Mouse (Mus musculus): ENCODE measurements around the gene Pold2. TPM values are rescaled to one million over a fixed set of nuclear protein-coding genes. Genes with fewer than 3 reads are reported as not detected.

Pold2 gene
- polyA plus RNA-seq, 1 experiment from 2014 or later = 96.4 TPM

GRCm38 (mm10) chr11:5912635-5913034 lies 34.5 kb upstream of the Pold2 start:
- H3K4me1 ChIP-seq (replicated peaks) = peaks cover 26% of the 10 kb centered on the region
- no peak overlapping the region for H3K9ac ChIP-seq
- 31% methylated on average over 5 of the region's 5 CpGs for WGBS
- H3K27ac ChIP-seq = no peak overlapping the region
- 0 out of 2 replicates have a peak, but pooled peaks have one; percentile 45 for ATAC-seq (replicated peaks; ENCODE audit: insufficient number of reproducible peaks, insufficient read depth, low FRiP score, low read depth)
- no peaks in the 10 kb centered on the region for H3K9me3 ChIP-seq (replicated peaks)
- H3K27me3 ChIP-seq = no peaks in the 10 kb centered on the region
- no peaks in the 10 kb centered on the region for H3K36me3 ChIP-seq
- H3K4me2 ChIP-seq = no peak overlapping the region
- H3K4me3 ChIP-seq = no peak overlapping the region

GRCm38 (mm10) chr11:5908642-5909041 lies 30.6 kb upstream of the Pold2 start:
- no peak overlapping the region for H3K9ac ChIP-seq
- no peaks in the 10 kb centered on the region for H3K36me3 ChIP-seq
- H3K4me2 ChIP-seq = no peak overlapping the region
- no peak overlapping the region for H3K27ac ChIP-seq
- peaks cover 8% of the 10 kb centered on the region for H3K4me1 ChIP-seq (replicated peaks)
- no peaks in the 10 kb centered on the region for H3K9me3 ChIP-seq (replicated peaks)
- ATAC-seq (replicated peaks; ENCODE audit: insufficient number of reproducible peaks, insufficient read depth, low FRiP score, low read depth) = no peak
- WGBS = 64% methylated on average over 4 of the region's 4 CpGs
- no peak overlapping the region for H3K4me3 ChIP-seq
- H3K27me3 ChIP-seq = 0 out of 2 replicates have a peak, but pooled peaks cover under 1% of the 10 kb centered on the region

GRCm38 (mm10) chr11:5907096-5907495 lies 29.0 kb upstream of the Pold2 start:
- no peak overlapping the region for H3K9ac ChIP-seq
- WGBS = 67% methylated on average over 5 of the region's 5 CpGs
- no peak for ATAC-seq (replicated peaks; ENCODE audit: insufficient number of reproducible peaks, insufficient read depth, low FRiP score, low read depth)

GRCm38 (mm10) chr11:5905778-5906518 lies 27.9 kb upstream of the Pold2 start:
- Histone ChIP-seq H3K9ac (no peak overlapping the region), H3K4me2 (no peak overlapping the region), H3K27me3 (peaks cover 13% of the 10 kb centered on the region; the same call in 1 of the 2 replicates), H3K9me3 (replicated peaks) (no peaks in the 10 kb centered on the region), H3K36me3 (no peaks in the 10 kb centered on the region), H3K27ac (no peak overlapping the region), H3K4me1 (replicated peaks) (peaks cover 15% of the 10 kb centered on the region), H3K4me3 (no peak overlapping the region)
- no peak for ATAC-seq (replicated peaks; ENCODE audit: insufficient number of reproducible peaks, insufficient read depth, low FRiP score, low read depth)
- WGBS = 85% methylated on average over 10 of the region's 10 CpGs

More at GRCm38 (mm10) chr11:5907096-5907495, 29.0 kb upstream of the Pold2 start:
- Histone ChIP-seq H3K27ac (no peak overlapping the region), H3K9me3 (replicated peaks) (no peaks in the 10 kb centered on the region), H3K4me2 (no peak overlapping the region), H3K4me1 (replicated peaks) (peaks cover 4% of the 10 kb centered on the region), H3K4me3 (no peak overlapping the region), H3K27me3 (peaks cover 11% of the 10 kb centered on the region; the same call in 1 of the 2 replicates), H3K36me3 (no peaks in the 10 kb centered on the region)

- no peak for ATAC-seq (replicated peaks; ENCODE audit: insufficient number of reproducible peaks, insufficient read depth, low FRiP score, low read depth)
- Histone ChIP-seq H3K4me3 (no peak overlapping the region), H3K9ac (no peak overlapping the region), H3K4me2 (no peak overlapping the region), H3K9me3 (replicated peaks) (no peaks in the 10 kb centered on the region), H3K27ac (no peak overlapping the region), H3K36me3 (no peaks in the 10 kb centered on the region), H3K27me3 (peaks cover 15% of the 10 kb centered on the region; the same call in 1 of the 2 replicates), H3K4me1 (replicated peaks) (peaks cover 16% of the 10 kb centered on the region)
- WGBS = 84% methylated on average over 6 of the region's 6 CpGs
Measured at GRCm38 (mm10) chr11:5904871-5905270, 26.8 kb upstream of the Pold2 start.

GRCm38 (mm10) chr11:5904357-5904756 lies 26.3 kb upstream of the Pold2 start:
- peaks cover 16% of the 10 kb centered on the region for H3K4me1 ChIP-seq (replicated peaks)
- 90% methylated on average over 19 of the region's 19 CpGs for WGBS
- no peaks in the 10 kb centered on the region for H3K36me3 ChIP-seq
- H3K27me3 ChIP-seq = peaks cover 15% of the 10 kb centered on the region; the same call in 1 of the 2 replicates
- no peak for ATAC-seq (replicated peaks; ENCODE audit: insufficient number of reproducible peaks, insufficient read depth, low FRiP score, low read depth)
- no peak overlapping the region for H3K4me3 ChIP-seq
- H3K4me2 ChIP-seq = no peak overlapping the region
- H3K9ac ChIP-seq = no peak overlapping the region
- no peaks in the 10 kb centered on the region for H3K9me3 ChIP-seq (replicated peaks)
- no peak overlapping the region for H3K27ac ChIP-seq

- Histone ChIP-seq H3K4me1 (replicated peaks) (peaks cover 19% of the 10 kb centered on the region), H3K4me2 (no peak overlapping the region), H3K9me3 (replicated peaks) (no peaks in the 10 kb centered on the region), H3K4me3 (no peak overlapping the region), H3K9ac (no peak overlapping the region), H3K27ac (no peak overlapping the region), H3K36me3 (no peaks in the 10 kb centered on the region), H3K27me3 (peaks cover 15% of the 10 kb centered on the region; the same call in 1 of the 2 replicates)
- 82% methylated on average over 2 of the region's 2 CpGs for WGBS
- ATAC-seq (replicated peaks; ENCODE audit: insufficient number of reproducible peaks, insufficient read depth, low FRiP score, low read depth) = no peak
Measured at GRCm38 (mm10) chr11:5903844-5904243, 25.8 kb upstream of the Pold2 start.

GRCm38 (mm10) chr11:5902390-5902789 lies 24.3 kb upstream of the Pold2 start:
- Histone ChIP-seq H3K36me3 (no peaks in the 10 kb centered on the region), H3K4me3 (peak overlapping the region; percentile 37), H3K27ac (no peak overlapping the region), H3K4me2 (peak overlapping the region; percentile 59), H3K9me3 (replicated peaks) (no peaks in the 10 kb centered on the region), H3K4me1 (replicated peaks) (peaks cover 33% of the 10 kb centered on the region), H3K9ac (0 out of 2 replicates have a peak overlapping the region, but pooled peaks have one; percentile 30), H3K27me3 (peaks cover 20% of the 10 kb centered on the region; the same call in 1 of the 2 replicates)
- 29% methylated on average over 6 of the region's 6 CpGs for WGBS
- ATAC-seq (replicated peaks; ENCODE audit: insufficient number of reproducible peaks, insufficient read depth, low FRiP score, low read depth) = no peak

GRCm38 (mm10) chr11:5901950-5902349 lies 23.9 kb upstream of the Pold2 start:
- Histone ChIP-seq H3K4me1 (replicated peaks) (peaks cover 38% of the 10 kb centered on the region), H3K4me3 (peak overlapping the region; percentile 37), H3K27ac (0 out of 2 replicates have a peak overlapping the region, but pooled peaks have one; percentile 0), H3K4me2 (peak overlapping the region; percentile 59), H3K9ac (peak overlapping the region; percentile 30), H3K36me3 (no peaks in the 10 kb centered on the region), H3K9me3 (replicated peaks) (no peaks in the 10 kb centered on the region), H3K27me3 (peaks cover 20% of the 10 kb centered on the region; the same call in 1 of the 2 replicates)
- ATAC-seq (replicated peaks; ENCODE audit: insufficient number of reproducible peaks, insufficient read depth, low FRiP score, low read depth) = peak; percentile 49; the same call in 1 of the 2 replicates
- WGBS = 5% methylated on average over 32 of the region's 32 CpGs

GRCm38 (mm10) chr11:5901320-5901719 lies 23.2 kb upstream of the Pold2 start:
- peak overlapping the region; percentile 0; the same call in 1 of the 2 replicates for H3K27ac ChIP-seq
- H3K36me3 ChIP-seq = no peaks in the 10 kb centered on the region
- H3K27me3 ChIP-seq = peaks cover 20% of the 10 kb centered on the region; the same call in 1 of the 2 replicates
- H3K9me3 ChIP-seq (replicated peaks) = no peaks in the 10 kb centered on the region
- H3K4me3 ChIP-seq = peak overlapping the region; percentile 37
- 39% methylated on average over 3 of the region's 3 CpGs for WGBS
- H3K4me1 ChIP-seq (replicated peaks) = peaks cover 44% of the 10 kb centered on the region
- ATAC-seq (replicated peaks; ENCODE audit: insufficient number of reproducible peaks, insufficient read depth, low FRiP score, low read depth) = no peak
- peak overlapping the region; percentile 30; the same call in 1 of the 2 replicates for H3K9ac ChIP-seq
- H3K4me2 ChIP-seq = peak overlapping the region; percentile 59

GRCm38 (mm10) chr11:5899286-5899685 lies 21.2 kb upstream of the Pold2 start:
- Histone ChIP-seq H3K4me1 (replicated peaks) (peaks cover 51% of the 10 kb centered on the region), H3K27ac (peak overlapping the region; percentile 83), H3K4me2 (no peak overlapping the region)

More at GRCm38 (mm10) chr11:5899286-5899685, 21.2 kb upstream of the Pold2 start:
- Histone ChIP-seq H3K9ac (no peak overlapping the region), H3K36me3 (no peaks in the 10 kb centered on the region), H3K4me3 (no peak overlapping the region), H3K9me3 (replicated peaks) (no peaks in the 10 kb centered on the region), H3K27me3 (peaks cover 20% of the 10 kb centered on the region; the same call in 1 of the 2 replicates)
- ATAC-seq (replicated peaks; ENCODE audit: insufficient number of reproducible peaks, insufficient read depth, low FRiP score, low read depth) = no peak
- 89% methylated on average over 10 of the region's 10 CpGs for WGBS
